Mouse (Mus musculus): ENCODE data around the gene Ldb1.
A peak's percentile ranks its signal among the peaks of the same experiment; 100 is the strongest.

The Ldb1 gene

GRCm38 (mm10) chr19:46028747-46029320, 16.2 kb downstream of the Ldb1 start:
- peak in 1 of 2 experiments; percentile 29 for DNase-seq

GRCm38 (mm10) chr19:46026567-46026966, 18.4 kb downstream of the Ldb1 start:
- DNase-seq = no peak

DNA sequence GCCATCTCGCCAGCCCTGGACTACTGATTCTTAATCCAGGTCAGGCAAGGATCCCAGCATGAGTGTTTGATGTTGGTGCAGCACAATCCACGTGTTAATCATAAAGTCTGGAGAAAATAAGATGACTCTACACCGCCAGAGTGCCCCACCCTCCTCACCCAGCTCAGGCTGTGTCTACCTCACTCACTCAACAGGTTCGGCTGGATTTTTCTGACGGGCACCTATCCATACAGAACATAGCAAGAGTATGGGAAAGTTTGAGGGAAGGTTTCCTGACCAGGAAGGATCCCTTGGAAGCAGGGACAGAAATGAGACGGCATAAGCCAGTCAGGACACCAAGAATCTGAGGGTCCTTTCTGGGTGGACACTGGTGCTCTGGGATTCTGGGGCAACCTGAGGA, 20.1 kb downstream of the Ldb1 start:
- DNase-seq = no peak

GRCm38 (mm10) chr19:46016023-46016422, 29.0 kb downstream of the Ldb1 start:
- peak in 1 of 2 experiments; percentile 7 for DNase-seq

DNA sequence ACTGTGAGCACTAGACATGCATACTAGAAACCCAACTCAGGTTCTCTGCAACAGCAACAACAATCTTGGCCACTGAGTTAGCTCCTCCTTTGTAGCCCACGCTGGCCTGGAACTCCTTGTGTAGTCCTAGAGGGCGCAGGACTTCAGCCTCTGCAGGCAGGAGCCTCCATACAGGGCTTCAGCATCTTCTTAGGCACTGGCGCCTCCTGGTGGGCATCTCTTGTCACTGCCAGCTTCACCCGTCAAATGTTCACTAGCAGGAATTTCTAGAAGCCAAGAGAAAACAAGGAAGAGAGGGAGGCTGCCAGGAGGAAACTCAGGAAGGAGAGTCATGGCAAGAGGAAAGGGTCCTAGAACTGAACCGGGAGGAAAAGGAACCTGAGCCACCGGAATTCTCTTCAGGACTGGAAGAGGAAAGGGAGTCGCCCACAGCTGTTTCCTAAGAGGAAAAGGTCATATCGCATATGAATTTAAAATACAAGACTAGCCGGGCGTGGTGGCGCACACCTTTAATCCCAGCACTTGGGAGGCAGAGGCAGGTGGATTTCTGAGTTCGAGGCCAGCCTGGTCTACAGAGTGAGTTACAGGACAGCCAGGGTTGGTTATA, 30.3 kb downstream of the Ldb1 start:
- DNase-seq = peak; percentile 92 to 95

DNA sequence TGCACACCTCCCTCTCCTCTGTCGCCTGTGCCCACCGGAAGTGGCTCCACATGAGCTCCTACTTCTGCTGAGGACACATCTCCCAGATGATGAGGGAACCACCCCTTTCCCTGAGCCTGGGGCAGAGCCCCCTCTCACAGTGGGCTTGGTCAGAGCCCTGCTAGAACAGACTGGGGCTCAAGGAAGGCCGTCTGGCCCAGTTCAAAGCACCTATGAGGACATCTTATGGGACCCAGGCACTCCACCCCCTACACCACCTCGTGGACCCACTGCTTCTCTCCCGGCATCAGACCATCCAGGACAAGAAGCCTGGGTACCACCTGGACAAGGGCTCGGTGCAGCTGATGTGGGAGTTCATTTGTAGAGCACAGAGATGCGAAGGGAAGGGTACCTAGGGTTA, 39.3 kb downstream of the Ldb1 start:
- peak in 1 of 2 experiments; percentile 8 for DNase-seq

DNA sequence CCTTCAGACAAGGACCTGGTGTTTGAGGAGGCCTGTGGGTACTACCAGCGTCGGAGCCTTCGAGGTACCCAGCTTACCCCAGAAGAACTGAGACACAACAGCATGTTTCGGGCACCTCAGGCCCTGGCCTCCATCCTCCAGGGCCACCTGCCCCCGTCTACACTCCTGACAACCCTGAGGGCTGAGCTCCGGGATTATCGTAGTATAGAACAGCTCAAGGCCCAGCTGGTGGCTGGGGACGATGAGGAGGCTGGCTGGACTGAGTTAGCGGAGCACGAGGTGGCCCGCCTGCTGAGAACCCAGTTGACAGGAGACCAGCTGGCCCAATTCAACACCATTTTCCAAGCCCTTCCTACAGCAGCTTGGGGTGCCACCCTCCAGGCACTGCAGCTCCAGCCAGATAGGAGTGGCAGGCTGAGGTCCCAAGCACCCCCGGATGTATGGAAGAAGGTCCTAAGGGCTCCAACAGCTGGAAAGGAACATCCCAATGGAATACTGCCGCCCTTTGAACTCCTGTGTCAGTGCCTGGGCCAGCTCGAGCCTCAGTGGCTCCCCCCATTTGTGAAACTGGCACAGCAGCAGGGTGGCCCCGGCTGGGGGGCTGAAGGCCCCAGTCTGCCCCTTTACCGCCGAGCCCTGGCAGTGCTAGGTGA, 40.1 kb downstream of the Ldb1 start:
- DNase-seq = peak in 1 of 2 experiments; percentile 29

- DNase-seq = peak; percentile 90 to 96
Measured at GRCm38 (mm10) chr19:46003371-46004226, 41.4 kb downstream of the Ldb1 start, which contains the start of gene Hps6. Gene Hps6, plus strand, starts transcription at chr19:46003508.

- DNase-seq = peak in 1 of 2 experiments; percentile 25
Measured at GRCm38 (mm10) chr19:46002279-46002678, 42.7 kb downstream of the Ldb1 start.

- peak in 1 of 2 experiments; percentile 3 for DNase-seq
Measured at GRCm38 (mm10) chr19:45999378-45999777, 45.6 kb downstream of the Ldb1 start.

DNA sequence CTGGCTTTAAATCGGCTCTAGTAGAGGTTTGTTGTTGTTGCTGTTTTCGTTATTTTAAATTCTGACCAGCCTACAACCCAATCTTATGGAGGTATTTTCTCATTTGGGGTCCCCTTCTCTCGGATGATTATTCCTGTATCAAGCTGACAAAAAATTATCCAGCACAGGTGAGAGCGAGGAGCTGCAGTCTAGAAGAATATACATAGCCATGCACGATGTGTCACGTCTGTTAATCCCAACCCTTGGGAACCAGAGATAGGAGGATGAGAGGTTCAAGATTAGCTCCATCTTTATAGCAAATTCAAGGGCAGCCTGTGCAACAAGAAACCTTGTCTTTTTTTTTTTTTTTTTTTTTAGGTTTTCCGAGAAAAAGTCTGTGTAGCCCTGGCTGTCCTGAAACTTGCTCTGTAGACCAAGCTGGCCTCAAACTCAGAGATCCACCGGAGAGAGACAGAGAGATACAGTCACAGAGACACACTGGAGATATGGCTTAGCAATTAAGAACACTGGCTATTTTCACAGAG, 46.3 kb downstream of the Ldb1 start:
- peak in 1 of 2 experiments; percentile 23 for DNase-seq

- peak; percentile 92 to 97 for DNase-seq
Measured at GRCm38 (mm10) chr19:45997785-45998693, 47.0 kb downstream of the Ldb1 start, which contains the start of gene Armh3. Gene Armh3, minus strand, starts transcription at chr19:45998488.

GRCm38 (mm10) chr19:45997365-45997764, 47.6 kb downstream of the Ldb1 start:
- DNase-seq = no peak

DNA sequence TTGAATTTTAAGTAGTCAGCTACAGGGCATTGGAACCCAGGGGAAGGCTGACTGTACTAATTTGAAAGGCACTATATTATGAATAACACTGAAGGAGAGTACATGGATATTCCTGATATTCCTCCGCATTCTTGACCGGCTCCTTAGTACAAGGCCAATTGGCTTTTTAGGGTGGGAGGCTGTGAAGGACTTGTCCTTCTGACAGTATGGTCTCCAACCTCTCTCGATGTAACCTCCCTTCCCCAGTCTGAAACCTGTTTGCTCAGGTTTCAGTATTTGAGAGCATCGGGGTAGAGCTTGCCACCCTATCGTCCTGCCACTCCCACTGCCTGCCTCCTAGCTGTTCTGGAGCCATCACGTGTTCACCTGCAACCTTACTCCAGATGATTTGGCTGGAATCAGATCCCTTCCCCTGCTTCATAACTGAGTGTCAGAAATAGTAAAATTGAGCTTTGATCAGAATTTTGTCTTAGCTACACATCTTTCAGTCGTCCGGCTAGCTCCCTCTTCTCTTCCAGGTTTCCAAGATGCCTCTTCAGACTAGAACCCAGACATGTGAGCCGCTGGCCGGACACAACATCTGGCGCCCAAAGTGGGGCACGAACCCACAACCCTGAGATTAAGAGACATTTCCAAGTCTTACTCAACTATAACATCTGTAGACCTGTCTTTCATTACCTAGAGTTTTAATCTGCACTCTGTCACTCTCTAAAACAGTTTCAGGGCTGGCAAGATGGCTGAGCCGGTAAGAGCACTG, 50.9 kb downstream of the Ldb1 start:
- peak; percentile 62 to 87 for DNase-seq

GRCm38 (mm10) chr19:45993441-45993840, 51.6 kb downstream of the Ldb1 start:
- peak; percentile 67 to 89 for DNase-seq

GRCm38 (mm10) chr19:45991171-45991570, 53.8 kb downstream of the Ldb1 start:
- no peak for DNase-seq

GRCm38 (mm10) chr19:45988238-45988637, 56.8 kb downstream of the Ldb1 start:
- DNase-seq = no peak

DNA sequence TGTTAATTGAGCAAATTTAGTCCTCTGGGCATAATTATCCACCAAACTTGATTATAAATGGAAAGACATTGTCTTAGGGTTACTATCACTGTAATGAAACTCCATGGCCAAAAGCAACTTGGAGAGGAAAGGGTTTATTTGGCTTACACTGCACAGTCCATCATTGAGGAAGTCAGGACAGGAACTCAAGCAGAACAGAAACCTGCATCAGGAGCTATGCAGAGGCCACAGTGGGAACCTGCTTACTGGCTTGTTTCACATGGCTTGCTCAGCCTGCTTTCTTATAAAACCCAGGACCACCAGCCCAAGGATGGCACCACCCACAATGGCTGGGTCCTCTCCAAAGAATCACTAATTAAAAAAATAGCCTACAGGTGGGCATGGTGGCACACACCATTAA, 60.6 kb downstream of the Ldb1 start:
- DNase-seq = no peak
